Mouse (Mus musculus) ovary, postnatal 36 days (tissue): ENCODE data around the gene Ndnf.

Source experiments
- DNase-seq: peaks from one replicate; pipeline ENCODE4 v3.0.0; 2022; ENCODE audit warnings: low spot score, mixed read lengths

Ndnf gene

DNA sequence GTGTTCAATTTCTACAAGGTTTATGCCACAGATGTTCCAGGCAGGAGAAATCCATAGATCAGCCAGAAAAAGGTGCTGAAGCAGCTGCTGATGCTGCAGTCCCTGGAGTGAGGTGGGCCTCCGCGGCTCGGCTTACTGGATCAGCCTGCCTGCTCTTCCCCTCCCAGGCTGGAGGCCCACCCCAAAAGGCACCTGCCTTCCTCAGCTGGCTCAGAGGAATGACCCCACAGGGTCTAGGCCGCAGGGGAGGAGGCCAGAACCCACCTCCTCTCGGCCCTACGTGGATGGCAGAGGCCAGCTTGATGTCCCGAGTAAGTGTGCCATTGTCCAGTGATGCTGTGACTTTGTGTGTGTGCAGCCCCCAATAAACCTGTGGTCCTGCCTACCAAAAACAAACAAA, 86.8 kb downstream of the Ndnf start:
- no peak for DNase-seq

DNA sequence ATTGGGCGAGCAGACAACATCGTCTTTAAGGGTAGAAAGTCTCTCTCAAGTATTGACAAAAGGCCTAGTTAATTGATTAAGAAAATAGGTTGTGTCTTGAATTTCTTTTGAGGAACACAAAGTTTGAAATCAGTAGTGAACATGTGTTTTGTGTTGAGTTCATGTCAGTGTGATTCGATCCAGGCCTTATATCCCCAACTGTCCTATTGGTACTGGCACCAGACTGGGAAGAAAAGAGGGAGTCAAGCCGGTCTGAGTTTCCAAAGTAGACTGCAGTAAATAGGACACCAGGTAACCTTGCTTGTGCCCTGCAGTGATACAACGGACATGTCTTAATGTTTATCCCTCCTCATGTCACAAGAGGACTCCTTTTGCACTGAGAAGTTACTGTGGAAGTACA, 87.8 kb downstream of the Ndnf start:
- no peak for DNase-seq

- DNase-seq, result no peak
Measured at GRCm38 (mm10) chr6:65760073-65760472, 88.7 kb downstream of the Ndnf start.
